Mouse (Mus musculus): ENCODE data around the gene Cbr3. TPM values are rescaled to one million over a fixed set of nuclear protein-coding genes. Genes with fewer than 3 reads are reported as not detected.
A peak's percentile ranks its signal among the peaks of the same experiment; 100 is the strongest.

Gene Cbr3
- polyA plus RNA-seq, 3 experiments from 2014 or later: not detected

GRCm38 (mm10) chr16:93712189-93712885 lies 29.3 kb downstream of the Cbr3 start:
- ATAC-seq: peak; percentile 22

DNA sequence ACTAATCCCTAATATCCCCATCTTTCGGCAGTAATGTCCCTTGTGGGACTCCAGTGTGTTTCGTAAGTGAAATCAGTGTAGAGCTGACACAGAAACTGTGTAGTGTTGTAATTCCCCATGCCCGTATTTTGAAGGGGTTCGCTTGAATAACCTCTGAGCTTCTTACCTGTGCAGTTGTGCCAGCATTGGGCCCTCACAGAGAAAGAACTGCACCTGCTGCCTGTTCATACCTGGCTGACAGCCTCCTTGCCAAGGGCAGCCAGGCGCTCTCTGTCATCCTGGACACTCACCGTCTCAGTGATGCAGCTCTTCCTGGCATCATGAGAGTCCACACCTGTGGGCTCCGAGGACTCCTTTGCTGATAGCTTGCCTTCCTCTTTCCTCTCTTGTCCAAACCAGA lies 30.0 kb downstream of the Cbr3 start:
- ATAC-seq: no peak

- ATAC-seq: no peak
Measured at GRCm38 (mm10) chr16:93714426-93714825, 31.4 kb downstream of the Cbr3 start.

DNA sequence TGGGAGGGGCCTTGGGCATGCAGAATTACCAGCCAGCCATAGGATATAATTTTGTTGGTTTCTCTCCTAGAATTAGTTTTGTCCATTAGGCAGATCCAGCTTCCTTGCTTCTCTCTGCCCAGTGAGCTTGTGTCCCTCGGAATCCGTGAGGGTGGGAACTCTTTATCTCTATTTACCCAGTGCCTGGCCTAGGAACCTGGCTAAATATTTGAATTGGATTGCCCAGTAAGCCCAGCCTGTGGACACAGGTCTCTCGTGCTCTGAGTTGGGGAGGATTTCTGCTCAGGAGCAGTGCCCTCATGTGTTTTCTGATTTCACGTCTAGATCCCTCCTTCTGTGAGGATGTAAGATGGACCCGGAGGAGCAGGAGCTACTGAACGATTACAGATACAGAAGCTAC lies 32.8 kb downstream of the Cbr3 start:
- no peak for ATAC-seq

- no peak for ATAC-seq
Measured at GRCm38 (mm10) chr16:93717299-93717703, 34.3 kb downstream of the Cbr3 start.

- no peak for ATAC-seq
Measured at GRCm38 (mm10) chr16:93721771-93722170, 38.8 kb downstream of the Cbr3 start.

GRCm38 (mm10) chr16:93722476-93722875 lies 39.5 kb downstream of the Cbr3 start:
- ATAC-seq: no peak

- ATAC-seq: no peak
Measured at GRCm38 (mm10) chr16:93725417-93726144, 42.6 kb downstream of the Cbr3 start.

GRCm38 (mm10) chr16:93726186-93726585 lies 43.2 kb downstream of the Cbr3 start:
- no peak for ATAC-seq

GRCm38 (mm10) chr16:93728676-93729075 lies 45.7 kb downstream of the Cbr3 start:
- ATAC-seq: no peak

GRCm38 (mm10) chr16:93729801-93730721 lies 47.0 kb downstream of the Cbr3 start:
- no peak for ATAC-seq

DNA sequence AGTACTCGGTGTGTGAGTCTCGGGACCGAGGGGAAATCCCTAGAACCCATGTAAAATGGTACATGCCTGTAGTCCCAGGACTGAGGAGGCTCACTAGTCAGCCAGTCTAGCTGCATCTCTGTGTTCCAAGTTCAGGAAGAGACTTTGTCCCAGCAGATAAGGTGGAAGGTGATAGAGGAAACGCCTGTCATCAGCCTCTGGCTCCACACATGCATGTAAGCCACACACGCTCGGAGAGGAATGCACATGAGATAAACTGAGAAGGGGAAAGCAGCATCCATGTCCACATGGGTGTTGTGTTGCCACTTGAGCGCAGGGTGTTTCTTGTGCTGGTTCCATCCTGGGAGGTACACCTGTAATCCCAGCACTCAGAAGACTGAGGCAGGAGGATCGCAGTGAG lies 48.3 kb downstream of the Cbr3 start:
- ATAC-seq: no peak

DNA sequence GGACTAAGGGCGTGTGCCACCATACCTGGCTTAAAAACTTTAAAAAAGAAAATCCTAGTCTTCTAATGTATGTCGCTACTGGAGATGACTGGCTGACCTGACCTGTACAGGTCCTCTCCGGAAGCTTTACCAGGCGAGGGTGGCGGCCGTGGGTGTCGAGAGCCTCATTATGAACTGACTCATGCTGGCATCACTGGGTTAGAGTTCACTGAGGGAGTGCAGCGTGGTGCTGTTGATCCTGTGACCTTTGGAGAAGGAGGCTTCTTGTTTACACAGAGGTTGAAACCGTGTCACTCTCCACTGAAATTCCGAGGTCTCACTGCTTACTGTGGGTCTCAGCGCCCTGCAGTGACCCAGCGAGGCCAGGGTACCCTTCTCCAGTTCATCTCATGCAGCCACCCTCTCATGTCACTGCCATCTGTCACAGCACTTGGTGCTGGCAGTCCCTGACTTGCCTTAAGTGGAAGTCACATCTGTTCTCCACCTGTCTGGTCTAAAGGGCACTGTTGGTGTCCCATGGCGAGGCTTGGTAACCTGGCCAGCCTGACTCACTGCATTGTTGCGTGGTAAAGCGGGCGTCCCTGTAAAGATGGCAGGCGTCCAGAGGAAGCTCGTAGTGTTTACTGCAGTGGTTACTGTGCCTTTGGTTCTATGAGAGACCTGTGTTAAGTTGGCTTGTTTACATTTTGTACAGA lies 50.0 kb downstream of the Cbr3 start:
- no peak for ATAC-seq

GRCm38 (mm10) chr16:93739251-93739650 lies 56.2 kb downstream of the Cbr3 start:
- ATAC-seq: no peak

Other genes starting within 250 kb of the Cbr3 start
- gene Setd4, start 79.2 kb upstream of the Cbr3 start, polyA plus RNA-seq (2017; shearing (Covaris generic)): 10 to 100 TPM; 17.7 to 40.4 (median 40.3) TPM
- 10 to 100 TPM; 20.1 to 44.4 (median 44.1) TPM for gene Cbr1, start 77.4 kb upstream of the Cbr3 start, polyA plus RNA-seq (2017; shearing (Covaris generic))
- under 1 TPM in 1 of 3 experiments, not detected in 2; 0.66 TPM for gene Gm5678, start 55.1 kb upstream of the Cbr3 start, polyA plus RNA-seq (2017; shearing (Covaris generic))
- gene Dop1b, start 28.7 kb downstream of the Cbr3 start, polyA plus RNA-seq (2017; shearing (Covaris generic)): 10 to 100 TPM; 26.9 to 28.1 (median 28.0) TPM
- gene Morc3, start 148.9 kb downstream of the Cbr3 start, polyA plus RNA-seq (2017; shearing (Covaris generic)): 10 to 100 TPM; 78.1 to 84.6 (median 80.9) TPM
- 10 to 100 TPM; 19.1 to 44.8 (median 25.6) TPM for gene Chaf1b, start 200.7 kb downstream of the Cbr3 start, polyA plus RNA-seq (2017; shearing (Covaris generic))